Mouse (Mus musculus): ENCODE measurements around the gene Ahcyl2. TPM values are rescaled to one million over a fixed set of nuclear protein-coding genes. Genes with fewer than 3 reads are reported as not detected.

Ahcyl2 gene
- total RNA-seq, 2 experiments from 2014 or later = 93.7 to 119 TPM

Other genes with a start within 250 kb of the Ahcyl2 start
- gene Irf5, start 241.4 kb upstream of the Ahcyl2 start, total RNA-seq (2021) = 1 to 10 TPM; 4.5 to 4.7 TPM
- 10 to 100 TPM; 65.9 to 66.4 TPM for gene Tnpo3, start 158.1 kb upstream of the Ahcyl2 start, total RNA-seq (2021)
- gene Tspan33, start 73.8 kb upstream of the Ahcyl2 start, total RNA-seq (2021) = 10 to 100 TPM; 10.6 to 16.4 TPM
- 10 to 100 TPM; 88.5 to 94.3 TPM for gene Smo, start 32.5 kb upstream of the Ahcyl2 start, total RNA-seq (2021)
- 1 to 10 TPM; 2.2 to 2.6 TPM for gene Strip2, start 149.0 kb downstream of the Ahcyl2 start, total RNA-seq (2021)

Measured in adrenal gland, postnatal 4 days (tissue).